Mouse (Mus musculus) ES-E14 (cell line): ENCODE results near the gene Lipc. TPM values are rescaled to one million over a fixed set of nuclear protein-coding genes. Genes with fewer than 3 reads are reported as not detected.

Source experiments
- DNase-seq: peaks from one replicate; pipeline ENCODE4 v3.0.0-alpha.2; 2013; ENCODE audit warnings: low read depth, low spot score
- H3K27ac ChIP-seq: 2 replicates; pipeline ENCODE4 v1.5.1; 2012; ENCODE audit warnings: low read depth, mild to moderate bottlenecking, low read length, moderate library complexity, mixed read lengths; ENCODE audit not compliant: poor library complexity, insufficient read depth, severe bottlenecking
- H3K36me3 ChIP-seq: 2 replicates; pipeline ENCODE4 v1.6.1; 2012; ENCODE audit warnings: mild to moderate bottlenecking, low read length, moderate library complexity, mixed read lengths; ENCODE audit not compliant: control insufficient read depth, poor library complexity, insufficient read depth, severe bottlenecking
- H3K4me1 ChIP-seq, 2 experiments: fragments of 150-350 bp in 1 of 2; sonication (generic) in 1 of 2; 2 replicates each; pipeline ENCODE4 v1.6.1; 2012; ENCODE audit warnings: low read length in 2 of 2, mild to moderate bottlenecking in 1 of 2, mixed read lengths in 1 of 2; ENCODE audit not compliant: control insufficient read depth in 2 of 2, insufficient read depth in 2 of 2, poor library complexity in 1 of 2
- H3K4me3 ChIP-seq, 2 experiments: fragments of 150-350 bp in 1 of 2; sonication (generic) in 1 of 2; 2 replicates each; pipeline ENCODE4 v1.5.1; 2012; ENCODE audit warnings: low read length in 2 of 2, low read depth in 1 of 2, mild to moderate bottlenecking in 1 of 2, mixed read lengths in 1 of 2; ENCODE audit not compliant: insufficient read depth in 1 of 2, poor library complexity in 1 of 2, severe bottlenecking in 1 of 2
- H3K9ac ChIP-seq: 2 replicates; pipeline ENCODE4 v1.6.1; 2012; ENCODE audit warnings: low read depth, mild to moderate bottlenecking, low read length, mixed read lengths; ENCODE audit not compliant: poor library complexity, insufficient read depth, severe bottlenecking
- H3K9me3 ChIP-seq: fragments of 150-350 bp; sonication (generic); 2 replicates; pipeline ENCODE4 v1.6.1; 2012; ENCODE audit warnings: low read depth, mild to moderate bottlenecking, low read length; ENCODE audit not compliant: control insufficient read depth, insufficient read depth
- CHD2 ChIP-seq: IDR thresholded peaks from 2 replicates; pipeline ENCODE4 v1.6.1; 2014; ENCODE audit warnings: mild to moderate bottlenecking, low read depth, low read length, inconsistent platforms
- HCFC1 ChIP-seq: IDR thresholded peaks from 2 replicates; pipeline ENCODE4 v1.6.1; 2012; ENCODE audit warnings: low read length, inconsistent platforms, borderline replicate concordance; ENCODE audit not compliant: insufficient read depth
- MAFK ChIP-seq: IDR thresholded peaks from 2 replicates; pipeline ENCODE4 v1.6.1; 2014; ENCODE audit warnings: mild to moderate bottlenecking, low read depth, low read length, inconsistent platforms; ENCODE audit not compliant: insufficient read depth
- ZC3H11A ChIP-seq: IDR thresholded peaks from 2 replicates; pipeline ENCODE4 v1.6.1; 2012; ENCODE audit warnings: low read depth, mild to moderate bottlenecking, inconsistent platforms, low read length, borderline replicate concordance
- ZNF384 ChIP-seq: IDR thresholded peaks from 2 replicates; pipeline ENCODE4 v1.6.1; 2012; ENCODE audit warnings: low read depth, low read length, inconsistent platforms
- in situ Hi-C, 2 experiments: fragments of 600-800 bp; cut with MboI; formaldehyde crosslinking; loops; one replicate each; pipeline ENCODE4 v1.15.1; 2025; ENCODE audit warnings: low sequenced_read_pairs in 2 of 2, inconsistent platforms in 1 of 2; ENCODE audit not compliant: unreplicated experiment in 2 of 2
- total RNA-seq: library from RNA; depleted of rRNA; stranded (reverse); fragments of 300-350 nt; gene quantifications from 2 replicates; pipeline ENCODE4 v1.2.3, GENCODE M21; 2012

The Lipc gene
- total RNA-seq, 1 experiment: 0.36 TPM

DNA sequence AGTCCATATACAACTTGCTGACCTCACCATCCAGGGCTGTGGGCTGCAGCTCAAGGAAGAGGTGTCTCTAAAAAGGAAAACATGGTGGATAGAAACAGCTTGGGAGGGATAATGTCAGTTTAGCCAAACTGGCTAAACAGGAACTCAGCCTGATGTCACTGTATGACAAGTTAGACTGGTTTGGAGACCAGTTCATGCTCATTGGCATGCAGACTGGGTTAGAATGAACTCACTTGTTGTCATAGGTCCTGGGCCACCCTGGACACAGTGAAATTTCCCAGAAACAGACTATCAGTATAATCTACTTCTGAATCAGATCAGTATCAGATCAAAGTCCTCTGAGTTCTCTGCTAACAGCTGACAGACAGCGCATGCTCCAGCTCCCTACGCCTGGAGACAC is 63.5 kb downstream of the Lipc start:
- Histone ChIP-seq H3K36me3 (no peaks in the 10 kb centered on the region), H3K9me3 (no peaks in the 10 kb centered on the region; the same call in 1 of the 2 replicates), H3K4me3 (no peak overlapping the region), H3K9ac (no peak overlapping the region), H3K4me1 (no peaks in the 10 kb centered on the region), H3K27ac (no peak overlapping the region)
- TF ChIP-seq MAFK: no peak
- TF ChIP-seq ZC3H11A: no peak
- no peak for TF ChIP-seq ZNF384
- no peak for TF ChIP-seq CHD2
- TF ChIP-seq HCFC1: no peak
- DNase-seq: no peak
- in situ Hi-C loops: no loop called here

DNA sequence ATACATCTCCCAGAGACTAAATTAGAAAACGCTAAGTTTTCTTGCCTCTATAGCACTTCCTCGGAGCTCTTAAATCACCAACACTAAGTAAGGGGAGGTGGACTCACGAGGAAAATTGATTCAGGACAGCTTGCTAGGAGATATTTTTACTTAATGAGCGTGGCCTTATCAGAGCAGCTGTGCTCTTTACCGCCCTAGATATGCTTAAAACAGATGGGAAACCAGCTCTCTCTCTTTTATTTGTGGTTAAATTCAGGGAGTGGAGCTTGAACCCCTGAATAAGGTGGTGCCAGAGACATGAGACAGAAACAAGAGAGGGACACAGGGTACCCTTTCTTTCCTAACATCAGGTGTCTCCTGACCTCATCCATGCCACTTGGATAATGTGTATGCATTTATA is 70.0 kb downstream of the Lipc start:
- Histone ChIP-seq H3K36me3 (no peaks in the 10 kb centered on the region), H3K4me1 (no peaks in the 10 kb centered on the region), H3K4me3 (no peak overlapping the region), H3K27ac (no peak overlapping the region), H3K9ac (no peak overlapping the region), H3K9me3 (no peaks in the 10 kb centered on the region)
- no peak for DNase-seq
- TF ChIP-seq ZC3H11A (no peak), CHD2 (no peak), MAFK (no peak), HCFC1 (no peak), ZNF384 (no peak)
- in situ Hi-C loops: no loop called here

DNA sequence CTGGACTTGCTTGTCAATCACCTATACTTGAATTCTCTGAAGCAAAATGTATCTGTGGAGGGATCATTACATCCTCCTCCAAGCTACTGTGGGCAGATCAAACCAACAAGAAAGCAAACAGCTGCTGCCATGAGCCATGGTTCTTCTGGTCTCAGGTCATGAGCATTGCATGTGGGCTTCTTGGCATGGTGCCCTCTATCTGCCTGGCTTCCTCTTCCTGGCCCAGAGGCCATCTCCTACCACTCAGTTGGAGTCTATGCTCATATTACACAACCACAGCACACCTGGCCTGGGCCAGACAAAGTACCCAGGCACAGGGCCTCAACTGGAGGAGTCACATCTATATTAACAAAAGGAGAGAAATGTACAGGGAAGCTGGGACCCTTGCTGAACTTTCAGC is 73.2 kb downstream of the Lipc start:
- TF ChIP-seq ZNF384: no peak
- TF ChIP-seq HCFC1: no peak
- TF ChIP-seq MAFK: no peak
- TF ChIP-seq CHD2: no peak
- no peak for TF ChIP-seq ZC3H11A
- DNase-seq: no peak
- H3K36me3 ChIP-seq: no peaks in the 10 kb centered on the region
- peaks cover 0 to 5% of the 10 kb centered on the region in 2 experiments; a peak in 1 of 4 replicates for H3K4me1 ChIP-seq
- no peak overlapping the region for H3K4me3 ChIP-seq
- no peak overlapping the region for H3K9ac ChIP-seq
- in situ Hi-C loops: no loop called here
- H3K27ac ChIP-seq: no peak overlapping the region
- H3K9me3 ChIP-seq: no peaks in the 10 kb centered on the region

- H3K9ac ChIP-seq: no peak overlapping the region
- no peaks in the 10 kb centered on the region for H3K36me3 ChIP-seq
- in situ Hi-C loops: no loop called here
- no peak for DNase-seq
- no peak overlapping the region for H3K4me3 ChIP-seq
- TF ChIP-seq HCFC1 (no peak), ZC3H11A (no peak), CHD2 (no peak), ZNF384 (no peak), MAFK (no peak)
- no peak overlapping the region for H3K27ac ChIP-seq
- peaks cover 0 to 5% of the 10 kb centered on the region in 2 experiments; a peak in 1 of 4 replicates for H3K4me1 ChIP-seq
- no peaks in the 10 kb centered on the region for H3K9me3 ChIP-seq
Observed at GRCm38 (mm10) chr9:70878157-70878556, 73.9 kb downstream of the Lipc start.

- Histone ChIP-seq H3K9ac (no peak overlapping the region), H3K27ac (no peak overlapping the region), H3K4me1 (peaks cover 0 to 5% of the 10 kb centered on the region in 2 experiments; a peak in 1 of 4 replicates), H3K4me3 (no peak overlapping the region), H3K9me3 (no peaks in the 10 kb centered on the region), H3K36me3 (no peaks in the 10 kb centered on the region)
- DNase-seq: no peak
- in situ Hi-C loops: no loop called here
- no peak for TF ChIP-seq HCFC1
- TF ChIP-seq CHD2: no peak
- TF ChIP-seq MAFK: no peak
- no peak for TF ChIP-seq ZC3H11A
- TF ChIP-seq ZNF384: no peak
Observed at GRCm38 (mm10) chr9:70875490-70875889, 76.5 kb downstream of the Lipc start.
